Mouse (Mus musculus): ENCODE data around the gene Slc9a3r1.

Gene Slc9a3r1

GRCm38 (mm10) chr11:115163568-115164150 lies 518 bp downstream of the Slc9a3r1 start:
- DNase-seq, result peak in 1 of 2 experiments; percentile 52

DNA sequence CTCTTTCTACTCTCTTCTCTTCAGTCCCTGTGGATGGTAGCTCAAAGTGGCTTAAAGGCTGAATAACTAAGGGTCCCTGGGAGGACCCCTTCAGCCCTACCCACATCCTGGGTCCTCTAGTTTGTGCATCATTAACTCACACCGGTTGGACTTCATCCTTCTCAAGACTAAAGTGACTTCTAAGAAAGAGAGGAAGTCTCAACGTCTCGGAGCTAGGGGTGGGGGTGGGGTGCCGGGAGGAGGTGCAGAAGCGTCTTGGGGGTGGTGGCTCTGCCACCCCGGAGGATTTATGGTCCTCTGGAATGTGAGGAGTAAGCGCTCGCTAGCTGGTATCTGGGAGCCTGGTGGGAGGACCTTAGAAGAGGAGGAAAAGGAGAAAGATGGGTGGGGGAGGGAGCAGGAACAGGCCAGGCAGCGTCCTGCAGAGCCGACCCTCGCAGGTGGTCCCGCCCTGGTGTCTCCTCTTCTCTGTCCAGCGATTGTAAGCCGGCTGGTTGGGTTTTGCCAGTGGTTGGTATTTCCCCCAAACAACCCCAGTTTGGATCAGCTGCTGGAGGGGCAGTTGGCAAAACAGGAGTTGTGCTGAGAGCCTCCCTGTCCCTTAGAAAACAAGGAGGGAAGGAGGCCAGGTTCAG lies 1.3 kb downstream of the Slc9a3r1 start:
- no peak for DNase-seq

- DNase-seq, result peak; percentile 61 to 62
These were observed 1.8 kb downstream of the Slc9a3r1 start for GRCm38 (mm10) chr11:115164976-115165374.

DNA sequence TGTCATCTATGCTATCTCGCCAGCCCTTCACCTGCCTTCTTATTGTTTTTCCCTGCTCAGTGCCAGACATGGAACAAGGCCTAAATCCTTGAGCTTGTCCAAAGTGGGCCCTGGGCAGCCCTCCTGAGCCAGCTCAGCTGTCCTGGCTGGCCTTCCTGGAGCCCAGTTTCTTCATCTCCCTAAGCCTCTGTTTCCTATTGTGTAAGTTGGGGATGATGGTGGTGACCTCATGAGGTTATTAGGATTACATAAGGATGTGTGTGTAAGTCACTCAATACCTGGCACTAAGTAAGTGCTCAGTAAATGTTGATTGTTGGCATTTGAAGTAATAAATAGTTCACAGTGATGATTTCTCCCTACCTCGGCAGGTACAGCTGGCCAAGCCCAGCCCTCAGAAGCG lies 3.6 kb downstream of the Slc9a3r1 start:
- DNase-seq, result no peak

- no peak for DNase-seq
These were observed 4.6 kb downstream of the Slc9a3r1 start for GRCm38 (mm10) chr11:115167631-115168249.

- no peak for DNase-seq
These were observed 6.3 kb downstream of the Slc9a3r1 start for GRCm38 (mm10) chr11:115169430-115169829.

- peak; percentile 60 to 71 for DNase-seq
These were observed 8.0 kb downstream of the Slc9a3r1 start for GRCm38 (mm10) chr11:115171125-115171524.

DNA sequence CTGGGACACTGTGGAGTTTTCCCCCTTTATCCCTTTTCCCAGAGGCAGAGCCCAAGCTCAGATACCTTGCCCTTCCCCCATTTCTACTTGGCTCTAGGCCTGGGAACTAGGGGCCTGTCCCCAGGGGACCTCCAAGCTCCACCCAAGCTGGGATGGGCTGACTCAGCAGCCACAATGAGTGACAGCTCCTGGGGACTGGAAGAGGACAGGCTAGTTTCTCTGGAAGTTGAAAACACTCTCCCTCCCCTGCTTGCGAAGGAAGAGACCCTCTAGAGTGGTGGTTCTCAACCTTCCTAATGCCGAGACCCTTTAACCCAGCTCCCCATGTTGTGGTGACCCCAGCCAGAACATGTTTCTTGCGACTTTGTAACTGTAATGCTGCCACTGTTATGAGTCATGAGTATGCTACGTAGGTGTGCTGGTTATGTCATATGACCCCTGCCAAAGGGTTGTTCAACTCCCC lies 9.7 kb downstream of the Slc9a3r1 start:
- DNase-seq, result no peak

- no peak for DNase-seq
These were observed 10.6 kb downstream of the Slc9a3r1 start for GRCm38 (mm10) chr11:115173549-115174339.

DNA sequence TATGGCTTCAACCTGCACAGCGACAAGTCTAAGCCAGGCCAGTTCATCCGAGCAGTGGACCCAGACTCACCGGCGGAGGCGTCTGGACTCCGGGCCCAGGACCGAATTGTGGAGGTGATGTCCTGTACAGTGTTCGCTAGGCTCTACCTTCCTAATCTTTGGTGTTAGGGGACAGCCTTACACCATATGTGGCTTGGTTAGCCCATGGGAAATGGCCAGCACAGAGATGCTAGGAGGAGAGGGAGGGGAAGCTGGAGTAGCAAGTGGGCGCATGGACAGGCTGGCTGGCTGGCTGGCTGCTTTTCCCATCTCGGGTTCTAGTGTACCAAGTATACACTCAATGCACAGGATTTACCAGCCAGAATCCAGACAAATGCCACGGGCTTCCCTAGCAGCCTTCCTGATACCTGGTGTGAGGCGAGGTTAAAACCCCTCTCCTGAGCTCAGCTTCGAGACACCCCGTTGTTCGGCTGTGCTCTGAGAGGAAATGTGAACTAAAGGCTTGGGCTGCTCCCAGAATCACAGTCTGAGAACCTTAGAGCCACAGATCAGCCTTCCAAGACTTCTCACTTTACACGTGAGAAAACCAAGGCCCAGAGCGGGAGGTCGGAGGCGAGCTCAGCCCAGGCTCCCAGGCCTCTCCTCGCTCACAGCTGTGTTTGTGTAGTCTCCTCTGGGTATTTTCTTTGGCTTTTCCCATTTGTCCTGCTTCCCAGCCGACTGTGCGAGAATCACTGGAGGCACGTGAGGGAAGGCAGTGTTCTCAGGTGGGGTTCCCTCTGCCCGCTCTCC lies 13.5 kb downstream of the Slc9a3r1 start:
- DNase-seq, result no peak

DNA sequence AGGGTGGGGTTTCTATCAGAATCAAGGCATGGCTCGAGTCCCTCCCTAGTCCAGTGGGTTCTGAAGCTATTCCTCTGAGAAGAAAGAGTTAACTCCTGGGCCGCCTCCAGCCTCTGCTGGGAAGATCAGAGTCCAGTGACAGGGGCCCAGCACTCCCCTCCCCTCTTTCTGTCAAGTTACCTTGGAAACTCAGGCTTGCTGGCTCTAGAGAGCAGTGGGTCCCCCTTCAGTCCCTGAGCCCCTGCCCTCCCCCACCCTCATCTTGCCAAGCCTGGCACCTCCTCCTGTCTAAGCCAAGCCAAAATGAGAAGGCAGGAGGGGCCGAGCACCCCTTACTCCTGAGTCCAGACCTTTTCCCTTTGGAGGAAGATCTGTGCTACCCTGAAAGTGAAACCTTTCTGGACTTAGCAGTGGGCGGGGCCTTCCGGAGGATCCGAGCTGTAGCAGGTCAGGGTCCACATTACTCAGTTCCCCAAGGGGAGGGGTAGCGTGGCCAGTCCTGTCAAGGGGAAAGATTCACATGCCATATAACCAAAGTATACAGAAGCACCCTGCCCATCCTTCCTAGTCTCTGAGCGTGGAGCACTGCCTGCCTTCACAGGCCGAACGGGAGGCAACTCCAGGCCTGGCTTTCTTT lies 14.5 kb downstream of the Slc9a3r1 start:
- no peak for DNase-seq

- DNase-seq, result no peak
These were observed 15.6 kb downstream of the Slc9a3r1 start for GRCm38 (mm10) chr11:115178766-115179165.

- DNase-seq, result no peak
These were observed 16.1 kb downstream of the Slc9a3r1 start for GRCm38 (mm10) chr11:115179191-115179590.

DNA sequence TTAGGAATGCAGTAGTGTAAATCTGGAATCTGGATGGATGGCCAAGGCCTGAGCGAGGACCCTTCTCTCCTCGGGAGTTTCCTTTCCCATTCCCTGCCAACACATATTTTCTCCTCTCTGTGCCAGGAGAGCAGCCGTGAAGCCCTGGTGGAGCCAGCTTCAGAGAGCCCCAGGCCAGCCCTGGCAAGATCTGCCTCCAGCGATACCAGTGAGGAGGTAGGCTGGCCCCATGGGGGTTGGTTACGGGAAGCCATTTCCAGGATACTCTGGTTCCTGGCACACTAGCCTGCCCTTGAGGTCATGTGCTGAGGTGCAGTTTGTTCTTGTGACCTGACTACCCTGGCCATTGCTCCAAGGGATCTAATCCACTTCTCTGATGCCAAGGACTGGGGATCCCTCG lies 16.7 kb downstream of the Slc9a3r1 start:
- no peak for DNase-seq

DNA sequence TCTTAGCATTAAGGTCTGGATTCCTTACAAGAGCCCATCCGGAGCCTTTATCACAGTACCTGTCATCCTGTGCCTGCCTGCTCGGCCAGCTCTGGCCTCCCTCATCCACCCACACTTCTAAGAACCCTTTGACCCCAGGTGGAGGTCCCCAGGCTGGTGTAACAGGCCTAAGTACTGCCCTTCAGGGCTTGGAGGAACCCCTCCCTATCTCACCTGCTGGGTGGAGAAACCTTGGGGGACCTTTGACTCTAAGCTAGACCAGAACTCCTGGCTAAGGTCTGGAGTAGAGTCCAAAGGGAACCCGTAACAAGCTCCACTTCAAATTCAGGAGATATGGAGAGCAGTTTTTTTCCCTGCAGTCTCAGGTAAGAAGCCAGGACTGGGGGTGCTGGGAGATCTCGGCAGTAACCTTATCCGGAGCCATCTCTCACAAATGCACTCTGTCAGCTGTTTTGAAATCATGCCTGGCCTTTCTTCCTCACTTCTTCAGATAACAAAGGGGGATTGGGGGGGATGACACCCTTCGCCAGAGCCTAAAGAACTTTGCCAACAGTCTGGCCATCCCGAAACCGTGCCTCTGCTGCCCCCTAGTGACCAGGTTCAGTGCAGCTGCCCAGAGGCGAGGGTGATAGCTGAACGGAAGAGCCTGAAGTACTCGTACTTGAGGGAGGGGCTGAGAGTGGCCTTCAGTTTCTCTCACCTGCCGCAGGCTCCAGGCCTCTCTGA lies 18.9 kb downstream of the Slc9a3r1 start:
- peak; percentile 86 to 87 for DNase-seq

- no peak for DNase-seq
These were observed 21.8 kb downstream of the Slc9a3r1 start for GRCm38 (mm10) chr11:115184973-115185372.

- DNase-seq, result peak; percentile 99 to 100
These were observed 24.1 kb downstream of the Slc9a3r1 start, which contains the start of gene Tmem104 for GRCm38 (mm10) chr11:115187224-115187639. Gene Tmem104, plus strand, starts transcription at chr11:115187487.

DNA sequence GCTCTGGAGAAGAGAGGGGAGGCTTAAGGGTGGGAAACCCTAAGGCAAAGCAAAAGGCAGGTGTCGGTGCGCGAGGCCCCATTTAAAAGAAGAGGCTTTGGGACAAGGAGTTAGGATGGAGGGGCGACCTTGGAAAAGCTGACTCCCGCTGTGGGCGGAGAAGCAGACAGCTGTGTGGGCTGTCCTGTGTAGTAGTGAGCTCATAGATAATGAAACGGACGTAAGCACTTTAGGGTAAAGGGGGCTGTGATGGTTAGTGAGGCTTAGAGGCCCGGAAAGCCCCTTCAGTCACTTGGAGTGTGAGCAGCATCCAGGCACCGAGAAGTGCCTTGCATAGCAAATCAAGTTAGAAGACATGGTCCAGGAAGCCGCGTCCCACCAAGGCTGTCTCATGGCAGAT lies 24.6 kb downstream of the Slc9a3r1 start, which contains the start of gene Nat9:
Nat9 (minus strand) TSS at position 167 of the 400 bp plus-strand sequence.
- DNase-seq, result no peak

GRCm38 (mm10) chr11:115188539-115189231 lies 25.5 kb downstream of the Slc9a3r1 start:
- DNase-seq, result no peak

DNA sequence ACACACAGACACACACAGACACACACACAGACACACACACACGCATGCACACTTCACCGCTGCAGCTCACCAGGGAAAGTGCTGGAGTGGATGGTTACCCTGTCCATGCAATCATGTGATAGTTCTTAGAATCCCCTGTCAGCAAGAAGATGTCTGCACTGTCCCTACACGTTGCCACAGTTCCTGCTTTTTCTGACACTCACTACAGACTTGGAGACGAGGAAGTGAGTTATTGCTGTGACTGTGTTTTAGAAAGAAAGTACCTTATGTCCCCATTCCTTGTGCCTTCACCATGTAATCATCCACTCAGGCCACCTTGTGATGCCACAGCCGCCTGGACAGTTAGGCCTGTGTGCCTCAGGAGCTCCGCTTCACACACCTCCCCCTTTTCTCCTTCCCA lies 26.2 kb downstream of the Slc9a3r1 start:
- DNase-seq, result no peak

Data from cerebellum, postnatal 36 days (tissue).